Mouse (Mus musculus) left cerebral cortex, adult 9 months (tissue): Measurements from ENCODE around the gene Atp8b4.
"Not testable (repeated sequence)": the region's sequence is repeated elsewhere in the genome, so short reads cannot be mapped to it uniquely, and the experiment has no call there.

ENCODE experiments used
- DNase-seq, 2 experiments: peaks; one replicate each; pipeline ENCODE4 v3.0.0; 2022; ENCODE audit warnings: low spot score in 2 of 2

Gene Atp8b4

GRCm38 (mm10) chr2:126500521-126500920 is at the start of gene Atp8b4:
Gene Atp8b4 (minus strand): TSS chr2:126500674.
- no peak for DNase-seq

- DNase-seq: no peak
Observed at GRCm38 (mm10) chr2:126549681-126550080, 49.2 kb upstream of the Atp8b4 start.

- no peak for DNase-seq
Observed at GRCm38 (mm10) chr2:126546392-126546791, 45.9 kb upstream of the Atp8b4 start.

- DNase-seq: no peak
Observed at GRCm38 (mm10) chr2:126545297-126545696, 44.8 kb upstream of the Atp8b4 start.

GRCm38 (mm10) chr2:126542211-126542610 is 41.7 kb upstream of the Atp8b4 start:
- DNase-seq: no peak

- no peak for DNase-seq
Observed at GRCm38 (mm10) chr2:126540390-126540925, 40.0 kb upstream of the Atp8b4 start.

- no peak for DNase-seq
Observed at GRCm38 (mm10) chr2:126537654-126538053, 37.2 kb upstream of the Atp8b4 start.

- no peak for DNase-seq
Observed at GRCm38 (mm10) chr2:126530581-126530980, 30.1 kb upstream of the Atp8b4 start.

- no peak for DNase-seq
Observed at GRCm38 (mm10) chr2:126527461-126527860, 27.0 kb upstream of the Atp8b4 start.

GRCm38 (mm10) chr2:126524271-126524670 is 23.8 kb upstream of the Atp8b4 start:
- DNase-seq: no peak

GRCm38 (mm10) chr2:126523101-126523745 is 22.7 kb upstream of the Atp8b4 start:
- DNase-seq: not testable (repeated sequence)

GRCm38 (mm10) chr2:126522056-126522455 is 21.6 kb upstream of the Atp8b4 start:
- no peak for DNase-seq

- DNase-seq: no peak
Observed at GRCm38 (mm10) chr2:126521471-126521870, 21.0 kb upstream of the Atp8b4 start.

- DNase-seq: peak in 1 of 2 experiments; percentile 11
Observed at GRCm38 (mm10) chr2:126520828-126521227, 20.4 kb upstream of the Atp8b4 start.

GRCm38 (mm10) chr2:126519872-126520581 is 19.6 kb upstream of the Atp8b4 start:
- DNase-seq: no peak

- DNase-seq: no peak
Observed at GRCm38 (mm10) chr2:126515069-126515826, 14.8 kb upstream of the Atp8b4 start.

- no peak for DNase-seq
Observed at GRCm38 (mm10) chr2:126508228-126508627, 7.8 kb upstream of the Atp8b4 start.

GRCm38 (mm10) chr2:126507477-126507876 is 7.0 kb upstream of the Atp8b4 start:
- DNase-seq: no peak

GRCm38 (mm10) chr2:126505156-126505555 is 4.7 kb upstream of the Atp8b4 start:
- DNase-seq: no peak

GRCm38 (mm10) chr2:126499730-126500129 is 744 bp downstream of the Atp8b4 start:
- DNase-seq: no peak

- no peak for DNase-seq
Observed at GRCm38 (mm10) chr2:126498761-126499452, 1.6 kb downstream of the Atp8b4 start.

- DNase-seq: no peak
Observed at GRCm38 (mm10) chr2:126496838-126497237, 3.6 kb downstream of the Atp8b4 start.
